Mouse (Mus musculus) v-Abl transformed pro-B cells (cell line): ENCODE data around the gene Zbtb3.

ENCODE experiments used
- in situ Hi-C, 2 experiments: fragments of 400-800 bp; cut with MboI; formaldehyde crosslinking; loops; one replicate each; pipeline ENCODE4 v1.15.1; 2025; ENCODE audit not compliant: unreplicated experiment in 2 of 2

Zbtb3 gene

GRCm38 (mm10) chr19:8802130-8802821 lies at the start of gene Zbtb3:
Zbtb3 (plus strand) TSS chr19:8802555.
- in situ Hi-C loops = no loop called here

- in situ Hi-C loops = no loop called here
Measured at GRCm38 (mm10) chr19:8755652-8756051, 46.7 kb upstream of the Zbtb3 start.

- in situ Hi-C loops = no loop called here
Measured at GRCm38 (mm10) chr19:8756635-8757387, 45.5 kb upstream of the Zbtb3 start, which contains the start of gene Nxf1. Nxf1 (plus strand) TSS chr19:8757073.

GRCm38 (mm10) chr19:8757471-8757998 lies 44.8 kb upstream of the Zbtb3 start:
- in situ Hi-C loops = no loop called here

GRCm38 (mm10) chr19:8758899-8759298 lies 43.5 kb upstream of the Zbtb3 start:
- in situ Hi-C loops = no loop called here

GRCm38 (mm10) chr19:8760757-8761156 lies 41.6 kb upstream of the Zbtb3 start:
- in situ Hi-C loops = no loop called here

- in situ Hi-C loops = no loop called here
Measured at GRCm38 (mm10) chr19:8763276-8763675, 39.1 kb upstream of the Zbtb3 start.

GRCm38 (mm10) chr19:8765562-8765961 lies 36.8 kb upstream of the Zbtb3 start:
- in situ Hi-C loops = no loop called here

- in situ Hi-C loops = loop anchor here in 1 of 2 experiments (5.0 kb wide), 1 partner anchor 47 kb away; the partner anchor contains the start of gene Ttc9c
Measured at GRCm38 (mm10) chr19:8770567-8771270, 31.6 kb upstream of the Zbtb3 start, which contains the start of gene Tmem223. Tmem223 (plus strand) TSS chr19:8770996.

GRCm38 (mm10) chr19:8772996-8773395 lies 29.4 kb upstream of the Zbtb3 start:
- in situ Hi-C loops = loop anchor here in 1 of 2 experiments (5.0 kb wide), 1 partner anchor 44 kb away; the partner anchor contains the start of gene Ttc9c

- in situ Hi-C loops = loop anchor here in 1 of 2 experiments (5.0 kb wide), 1 partner anchor 44 kb away; the partner anchor contains the start of gene Ttc9c
Measured at GRCm38 (mm10) chr19:8773409-8773808, 28.9 kb upstream of the Zbtb3 start.

- in situ Hi-C loops = loop anchor here in 1 of 2 experiments (5.0 kb wide), 1 partner anchor 43 kb away; the partner anchor contains the start of gene Ttc9c
Measured at GRCm38 (mm10) chr19:8774086-8774835, 28.1 kb upstream of the Zbtb3 start, which contains the start of gene Tmem179b. Tmem179b (minus strand) TSS chr19:8774467.

- in situ Hi-C loops = loop anchor here in 1 of 2 experiments (5.0 kb wide), 1 partner anchor 42 kb away; the partner anchor contains the start of gene Ttc9c
Measured at GRCm38 (mm10) chr19:8774951-8775421, 27.4 kb upstream of the Zbtb3 start.

- in situ Hi-C loops = no loop called here
Measured at GRCm38 (mm10) chr19:8786008-8786781, 16.2 kb upstream of the Zbtb3 start, which contains the start of gene Taf6l. Taf6l (minus strand) TSS chr19:8786417.

- in situ Hi-C loops = no loop called here
Measured at GRCm38 (mm10) chr19:8788521-8788920, 13.8 kb upstream of the Zbtb3 start.

GRCm38 (mm10) chr19:8789171-8789570 lies 13.2 kb upstream of the Zbtb3 start:
- in situ Hi-C loops = no loop called here

GRCm38 (mm10) chr19:8790171-8790570 lies 12.2 kb upstream of the Zbtb3 start:
- in situ Hi-C loops = no loop called here

- in situ Hi-C loops = no loop called here
Measured at GRCm38 (mm10) chr19:8798264-8798946, 4.0 kb upstream of the Zbtb3 start, which contains the start of gene Polr2g. Polr2g (minus strand) TSS chr19:8798577.
